Mouse (Mus musculus) right cerebral cortex, postnatal 36 days (tissue): ENCODE measurements around the gene Ak2.

Experiments used
- DNase-seq, 2 experiments: peaks; one replicate each; pipeline ENCODE4 v3.0.0; 2022; ENCODE audit warnings: low spot score in 2 of 2, mixed read lengths in 1 of 2

The Ak2 gene

GRCm38 (mm10) chr4:128991500-128992008 lies at the start of gene Ak2:
Gene Ak2, plus strand, starts transcription at chr4:128991958.
- DNase-seq: no peak

GRCm38 (mm10) chr4:128942346-128942745 lies 49.4 kb upstream of the Ak2 start:
- no peak for DNase-seq

- no peak for DNase-seq
Measured at GRCm38 (mm10) chr4:128946736-128947135, 45.0 kb upstream of the Ak2 start.

GRCm38 (mm10) chr4:128947326-128947933 lies 44.3 kb upstream of the Ak2 start:
- DNase-seq: no peak

- DNase-seq: no peak
Measured at GRCm38 (mm10) chr4:128948137-128948674, 43.6 kb upstream of the Ak2 start.

- DNase-seq: no peak
Measured at GRCm38 (mm10) chr4:128949470-128950005, 42.2 kb upstream of the Ak2 start.

GRCm38 (mm10) chr4:128950461-128950860 lies 41.3 kb upstream of the Ak2 start:
- no peak for DNase-seq

GRCm38 (mm10) chr4:128953851-128954250 lies 37.9 kb upstream of the Ak2 start:
- no peak for DNase-seq

- no peak for DNase-seq
Measured at GRCm38 (mm10) chr4:128957155-128957911, 34.4 kb upstream of the Ak2 start.

GRCm38 (mm10) chr4:128958156-128958555 lies 33.6 kb upstream of the Ak2 start:
- no peak for DNase-seq

- no peak for DNase-seq
Measured at GRCm38 (mm10) chr4:128958849-128959248, 32.9 kb upstream of the Ak2 start.

GRCm38 (mm10) chr4:128959676-128960075 lies 32.1 kb upstream of the Ak2 start:
- DNase-seq: no peak

- DNase-seq: no peak
Measured at GRCm38 (mm10) chr4:128961301-128962028, 30.3 kb upstream of the Ak2 start.

GRCm38 (mm10) chr4:128962029-128962925 lies 29.5 kb upstream of the Ak2 start, which contains the start of gene Azin2:
Gene Azin2, minus strand, starts transcription at chr4:128962442.
- peak; percentile 82 to 86 for DNase-seq

- no peak for DNase-seq
Measured at GRCm38 (mm10) chr4:128962926-128963290, 28.9 kb upstream of the Ak2 start.

GRCm38 (mm10) chr4:128966751-128967150 lies 25.0 kb upstream of the Ak2 start:
- DNase-seq: no peak

GRCm38 (mm10) chr4:128969081-128969480 lies 22.7 kb upstream of the Ak2 start:
- DNase-seq: no peak

- no peak for DNase-seq
Measured at GRCm38 (mm10) chr4:128969607-128970416, 21.9 kb upstream of the Ak2 start.

- DNase-seq: no peak
Measured at GRCm38 (mm10) chr4:128970417-128970807, 21.3 kb upstream of the Ak2 start.
